Mouse (Mus musculus): ENCODE data around the gene Ankrd33b.

Gene Ankrd33b

GRCm38 (mm10) chr15:31366596-31367480 is 688 bp downstream of the Ankrd33b start:
- DNase-seq = no peak

- DNase-seq = no peak
Measured at GRCm38 (mm10) chr15:31365720-31366591, 1.6 kb downstream of the Ankrd33b start.

GRCm38 (mm10) chr15:31365041-31365719 is 2.3 kb downstream of the Ankrd33b start:
- DNase-seq = no peak

DNA sequence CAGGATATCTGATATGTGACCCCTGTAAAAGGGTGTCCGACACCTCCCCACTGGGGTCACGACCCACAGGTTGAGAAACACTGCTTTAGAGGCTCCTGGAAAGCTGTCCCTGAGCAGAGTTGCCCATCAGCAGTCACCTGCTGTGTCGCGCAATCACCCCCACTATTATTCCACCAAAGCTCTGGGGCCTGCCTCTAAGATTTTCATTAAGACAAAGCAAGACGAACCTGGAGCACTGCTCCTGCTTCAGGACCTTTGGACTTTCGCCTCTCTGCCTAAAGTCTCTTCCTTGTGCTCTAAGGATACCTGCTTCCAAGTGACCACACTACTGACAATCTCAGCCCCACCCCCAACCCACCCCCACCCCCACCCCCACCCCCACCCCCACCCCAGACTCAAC is 3.1 kb downstream of the Ankrd33b start:
- DNase-seq = no peak

- DNase-seq = no peak
Measured at GRCm38 (mm10) chr15:31363981-31364361, 3.6 kb downstream of the Ankrd33b start.

- no peak for DNase-seq
Measured at GRCm38 (mm10) chr15:31363241-31363980, 4.1 kb downstream of the Ankrd33b start.

DNA sequence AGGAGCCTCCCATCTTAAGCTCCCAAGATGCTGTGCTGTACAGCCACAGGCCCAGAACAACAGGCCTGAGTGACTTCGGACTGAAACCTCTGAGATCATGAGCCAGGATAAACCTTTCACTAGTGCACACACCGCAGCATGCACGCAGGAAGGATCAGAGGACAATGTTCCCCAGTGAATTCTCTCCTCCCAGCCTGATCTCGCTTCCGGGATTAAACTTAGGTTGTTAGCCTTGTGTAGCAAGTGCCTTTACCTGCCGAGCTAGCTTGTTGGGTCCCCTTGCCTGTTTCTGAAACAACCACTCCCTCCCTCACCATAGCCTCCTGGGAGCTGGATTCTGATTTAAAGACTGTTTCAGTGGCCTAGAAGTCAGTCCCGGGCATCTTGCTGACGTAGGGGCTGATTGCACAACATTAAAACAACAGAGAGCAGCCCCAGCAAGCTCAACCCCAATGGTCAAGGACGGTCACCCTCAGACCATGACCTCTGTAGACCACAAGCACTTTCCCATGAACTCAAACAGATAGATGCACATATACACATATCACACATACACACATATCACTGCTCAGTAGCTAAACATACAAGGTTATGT is 6.2 kb downstream of the Ankrd33b start:
- DNase-seq = no peak

DNA sequence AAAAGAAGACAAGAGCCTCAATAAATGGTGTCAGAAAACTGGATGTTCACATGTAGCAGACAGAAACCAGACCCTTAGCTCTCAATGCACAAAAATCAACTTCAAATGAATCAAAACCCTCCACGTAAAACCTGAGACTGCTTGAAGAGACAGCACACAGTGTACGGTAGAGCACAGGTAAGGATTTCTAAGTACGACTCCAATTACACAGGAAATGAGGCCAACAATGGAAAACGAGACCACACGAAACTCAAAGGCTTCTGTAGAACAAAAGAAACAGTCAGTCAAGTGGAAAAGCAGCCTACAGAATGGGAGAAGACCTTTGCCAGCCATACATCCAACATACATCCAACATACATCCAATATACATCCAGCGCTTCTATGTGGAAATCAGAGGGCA is 6.9 kb downstream of the Ankrd33b start:
- DNase-seq = no peak

DNA sequence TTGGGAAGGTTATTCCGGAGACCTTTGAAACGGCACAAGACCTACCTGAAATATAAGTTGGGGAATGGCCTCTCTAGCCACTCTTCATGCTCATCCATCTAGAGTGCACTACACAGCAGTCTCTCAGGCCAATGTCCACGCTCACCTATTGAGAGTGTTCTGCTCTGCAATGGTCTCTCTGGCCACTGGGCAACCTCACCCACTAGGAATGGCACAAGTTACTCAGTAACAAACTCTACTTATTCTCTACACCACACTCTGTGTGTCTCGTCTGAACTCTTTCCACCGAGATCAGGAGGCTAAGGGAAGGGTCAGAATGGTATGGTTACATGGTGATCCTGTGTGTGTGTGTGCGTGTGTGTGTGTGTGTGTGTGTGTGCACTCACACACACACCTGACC is 7.7 kb downstream of the Ankrd33b start:
- no peak for DNase-seq

DNA sequence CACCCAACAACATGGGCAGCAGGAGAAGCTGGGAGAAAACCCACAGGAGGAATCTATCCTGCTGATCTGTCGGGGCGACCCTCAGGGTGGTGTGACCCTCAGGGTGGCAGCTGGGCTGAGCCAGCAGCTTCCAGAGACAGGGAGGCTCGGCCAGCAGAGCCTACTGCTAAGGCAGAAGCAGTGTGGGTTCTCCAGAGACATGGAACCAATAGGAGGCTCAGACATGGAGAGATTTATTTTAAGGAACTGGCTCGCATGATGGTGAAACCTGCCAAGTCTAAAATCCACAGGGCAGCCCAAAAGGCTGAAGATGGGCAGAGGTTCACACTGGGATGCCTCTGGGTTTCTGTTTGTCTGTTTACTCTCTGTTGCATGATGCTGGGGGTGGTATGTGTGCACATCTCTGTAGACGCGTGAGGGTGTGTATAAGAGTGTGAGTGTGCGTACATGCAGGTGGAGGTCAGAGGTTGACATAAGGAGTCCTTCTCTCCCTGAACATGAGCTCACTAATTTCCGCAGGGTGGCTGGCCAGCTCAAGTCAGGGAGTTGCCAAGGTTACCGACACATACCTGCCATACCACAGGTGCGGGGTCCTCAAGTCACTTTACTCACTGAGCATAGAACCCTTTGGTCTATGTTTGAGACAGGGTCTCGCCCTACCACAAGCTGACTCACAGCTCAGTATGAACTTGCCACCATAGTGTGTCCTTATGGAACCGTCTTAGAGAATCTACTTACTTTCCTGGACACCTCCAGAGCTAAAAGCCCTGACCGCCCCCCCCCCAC is 14.8 kb downstream of the Ankrd33b start:
- DNase-seq = no peak

- peak; percentile 45 for DNase-seq
Measured at GRCm38 (mm10) chr15:31349810-31350341, 17.6 kb downstream of the Ankrd33b start.

GRCm38 (mm10) chr15:31349046-31349445 is 18.5 kb downstream of the Ankrd33b start:
- no peak for DNase-seq

DNA sequence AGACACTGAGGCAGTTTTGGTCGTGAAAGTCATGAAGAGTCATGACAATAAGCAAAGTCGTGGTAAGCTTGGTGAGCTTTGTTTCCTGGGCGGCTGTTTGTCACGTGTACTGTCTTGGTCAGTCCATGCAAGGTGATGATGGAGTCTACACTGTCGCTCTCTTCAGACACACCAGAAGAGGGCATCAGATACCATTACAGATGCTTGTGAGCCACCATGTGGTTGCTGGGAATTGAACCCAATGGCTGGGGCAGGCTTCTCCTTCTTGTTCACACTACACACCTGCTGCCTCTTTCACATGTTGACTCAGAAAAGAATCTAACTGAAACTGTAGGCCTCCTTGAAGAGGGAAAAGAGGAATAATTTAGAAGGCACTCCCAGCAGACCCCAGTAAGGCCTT is 19.3 kb downstream of the Ankrd33b start:
- DNase-seq = no peak

DNA sequence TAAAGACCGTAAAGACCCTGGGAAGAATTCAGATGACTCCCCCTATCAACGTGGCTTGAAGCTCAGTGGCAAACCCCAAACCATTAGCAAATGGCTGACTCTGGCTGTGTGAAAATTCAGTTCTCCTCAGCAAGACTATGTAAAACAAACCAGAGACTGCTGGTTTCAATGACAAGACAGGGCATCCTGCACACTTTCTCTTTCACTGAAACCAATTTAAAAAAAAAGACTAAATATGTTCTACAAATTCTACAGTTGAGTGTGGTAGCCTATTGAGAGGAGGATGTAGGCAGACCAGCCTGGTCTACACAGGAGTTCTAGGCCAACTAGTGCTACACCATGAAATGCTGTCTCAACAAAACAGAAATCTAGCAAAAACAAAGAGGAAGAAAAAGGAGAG is 21.0 kb downstream of the Ankrd33b start:
- DNase-seq = no peak

GRCm38 (mm10) chr15:31345366-31345765 is 22.2 kb downstream of the Ankrd33b start:
- DNase-seq = no peak

- DNase-seq = peak; percentile 90
Measured at GRCm38 (mm10) chr15:31344811-31345211, 22.7 kb downstream of the Ankrd33b start.

DNA sequence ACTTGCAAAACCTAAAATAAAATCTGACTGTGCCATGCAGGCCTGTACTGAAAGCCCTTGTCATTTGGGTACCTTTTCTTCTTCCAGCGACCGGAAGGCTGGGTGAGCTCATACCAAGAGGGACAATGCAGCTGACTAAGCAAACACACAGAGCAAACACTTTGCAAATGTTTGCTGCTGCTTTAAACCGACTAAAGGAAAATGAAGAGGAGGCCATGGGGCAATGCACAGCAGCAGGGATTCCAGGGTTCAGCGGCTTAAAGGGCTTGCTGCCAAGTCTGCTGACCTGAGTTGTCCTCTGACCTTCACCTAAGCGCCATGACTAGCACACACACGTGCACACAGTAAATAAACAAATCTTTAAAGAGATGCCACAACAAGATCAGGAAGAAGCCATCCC is 23.9 kb downstream of the Ankrd33b start:
- no peak for DNase-seq

- no peak for DNase-seq
Measured at GRCm38 (mm10) chr15:31342496-31342901, 25.0 kb downstream of the Ankrd33b start.

GRCm38 (mm10) chr15:31342001-31342400 is 25.5 kb downstream of the Ankrd33b start:
- DNase-seq = no peak

DNA sequence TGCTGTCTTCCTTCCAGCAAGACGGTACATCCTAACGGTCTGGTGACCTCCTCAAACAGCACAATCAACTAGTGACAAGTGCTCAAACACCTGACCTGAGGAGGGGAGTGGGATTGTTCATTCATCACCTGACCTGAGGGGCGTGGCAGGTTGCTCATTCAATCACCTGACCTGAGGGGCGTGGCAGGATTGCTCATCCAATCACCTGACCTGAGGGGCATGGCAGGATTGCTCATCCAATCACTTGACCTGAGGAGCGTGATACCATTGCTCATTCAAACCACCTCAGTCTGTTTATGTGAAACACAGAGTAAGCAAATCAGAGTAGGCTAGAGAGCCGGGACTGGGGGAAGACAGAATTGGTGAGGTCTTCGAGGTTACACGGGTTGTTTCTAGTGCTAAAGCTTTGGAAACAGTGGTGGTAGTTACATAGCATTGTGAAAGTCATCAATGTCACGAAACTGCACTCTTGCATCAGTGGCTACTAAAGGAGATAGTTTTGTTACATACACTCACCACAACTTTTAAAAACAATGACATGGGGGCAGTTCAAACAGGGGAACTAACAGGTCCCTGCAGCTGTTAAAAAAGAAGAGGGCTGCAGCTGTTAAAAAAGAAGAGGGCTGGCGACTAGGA is 28.8 kb downstream of the Ankrd33b start:
- no peak for DNase-seq

- no peak for DNase-seq
Measured at GRCm38 (mm10) chr15:31337983-31338382, 29.5 kb downstream of the Ankrd33b start.
